ENCODE assay signal across 8 mouse cellular contexts in the genomic region with DNA sequence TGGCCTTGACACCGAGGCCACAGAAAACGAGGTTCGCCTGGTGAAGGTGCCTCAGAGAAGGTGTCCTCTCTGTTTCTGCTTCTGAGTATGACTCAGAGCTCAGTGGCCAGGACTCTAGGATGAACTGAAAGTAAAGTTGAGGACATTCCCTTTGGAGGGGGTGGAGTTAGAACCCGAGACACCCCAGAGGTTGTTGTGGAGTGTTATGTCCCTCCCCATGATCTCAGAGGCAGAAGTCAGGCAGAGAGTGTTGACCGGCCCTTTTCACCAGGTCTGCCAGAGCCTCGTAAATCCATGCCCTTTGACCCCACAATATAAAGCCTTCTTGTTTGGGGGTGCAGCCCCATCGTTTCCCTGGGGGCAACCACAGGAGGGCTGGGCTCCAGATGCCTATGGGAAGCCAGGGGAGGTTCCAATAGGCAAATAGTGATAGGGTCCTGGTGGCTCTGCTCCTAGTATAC. TPM values are rescaled to one million over a fixed set of nuclear protein-coding genes. Genes with fewer than 3 reads are reported as not detected.
DNase-seq lines count a peak whose midpoint lies in the region; ATAC-seq and TF ChIP-seq lines count a peak whose summit lies in the region.

No protein-coding gene starts in this region.

- no peak for TF ChIP-seq CTCF in gastrocnemius, adult 2 months (IDR thresholded peaks at IDR 0.05)

- H3K9ac ChIP-seq in hindbrain, embryonic 14.5 days, result 0 out of 2 replicates have a peak overlapping the region, but pooled peaks have one; percentile 31
- H3K9ac ChIP-seq in midbrain, embryonic 12.5 days (replicated peaks), result no peak overlapping the region; the same call in 1 of the 2 replicates

- no peaks in the 10 kb centered on the region for H3K9me3 ChIP-seq in hindbrain, embryonic 14.5 days (ENCODE audit: control insufficient read depth, low read length)
- H3K9me3 ChIP-seq in midbrain, embryonic 12.5 days, result no peaks in the 10 kb centered on the region

- DNase-seq in gastrocnemius, adult 2 months, result no peak
- DNase-seq in gastrocnemius, postnatal 36 days, result no peak
- peak; percentile 45 for DNase-seq in MN1 (ENCODE audit: low spot score)
- no peak for DNase-seq in hindbrain, embryonic 14.5 days (ENCODE audit: low spot score)
- DNase-seq in frontal cortex, postnatal 10 days (ENCODE audit: low spot score in 2 of 2), result no peak
- DNase-seq in layer of hippocampus, postnatal 14 days (ENCODE audit: low spot score in 2 of 2), result no peak
- no peak for DNase-seq in layer of hippocampus, adult 8-10 months (ENCODE audit: low spot score in 2 of 2)

- peak overlapping the region; percentile 53; the same call in 1 of the 2 replicates for H3K27ac ChIP-seq in gastrocnemius, adult 2 months
- H3K27ac ChIP-seq in hindbrain, embryonic 14.5 days, result peak overlapping the region; percentile 47
- H3K27ac ChIP-seq in midbrain, embryonic 12.5 days (replicated peaks), result peak overlapping the region; percentile 74

- no peak for ATAC-seq in hindbrain, embryonic 14.5 days (ENCODE audit: low FRiP score)
- ATAC-seq in midbrain, embryonic 12.5 days (ENCODE audit: low FRiP score, low read depth), result no peak

- H3K4me2 ChIP-seq in hindbrain, embryonic 14.5 days (replicated peaks), result peak overlapping the region; percentile 30
- peak overlapping the region; percentile 14 for H3K4me2 ChIP-seq in midbrain, embryonic 12.5 days (replicated peaks)

- H3K4me3 ChIP-seq in gastrocnemius, adult 2 months, result no peak overlapping the region
- no peak overlapping the region for H3K4me3 ChIP-seq in hindbrain, embryonic 14.5 days (replicated peaks; ENCODE audit: low read length)
- no peak overlapping the region for H3K4me3 ChIP-seq in midbrain, embryonic 12.5 days

- no peaks in the 10 kb centered on the region for H3K27me3 ChIP-seq in hindbrain, embryonic 14.5 days (ENCODE audit: control insufficient read depth, insufficient read depth, low read length)
- H3K27me3 ChIP-seq in midbrain, embryonic 12.5 days, result peaks cover 33% of the 10 kb centered on the region; the same call in 1 of the 2 replicates

- H3K36me3 ChIP-seq in hindbrain, embryonic 14.5 days (replicated peaks; ENCODE audit: control insufficient read depth, insufficient read depth), result no peaks in the 10 kb centered on the region
- no peaks in the 10 kb centered on the region for H3K36me3 ChIP-seq in midbrain, embryonic 12.5 days

- intact Hi-C loops in gastrocnemius, adult 2 months (cut with DNase I), result no loop called here
- intact Hi-C loops in gastrocnemius, postnatal 36 days (cut with DNase I), result no loop called here

- 29% methylated on average over 7 of the region's 7 CpGs for WGBS in hindbrain, embryonic 14.5 days
- WGBS in midbrain, embryonic 12.5 days, result 21% methylated on average over 7 of the region's 7 CpGs

- H3K4me1 ChIP-seq in hindbrain, embryonic 14.5 days (replicated peaks; ENCODE audit: control insufficient read depth, insufficient read depth, low read length), result peaks cover 83% of the 10 kb centered on the region
- H3K4me1 ChIP-seq in midbrain, embryonic 12.5 days, result peaks cover 91% of the 10 kb centered on the region

RNA-seq across cellular contexts. Expression of a gene that starts 5.9 kb away (rescaled TPM):
- total RNA-seq in gastrocnemius, adult 2 months (2021), result under 1 TPM; 0.46 to 0.47 TPM
- total RNA-seq in gastrocnemius, postnatal 36 days (2021), result 1 to 10 TPM in 1 of 2 experiments, under 1 TPM in 1; 0.62 to 1.1 TPM
- polyA plus RNA-seq in hindbrain, embryonic 14.5 days (2014; fragmentation: Nextera tagmentation; extraction: Ambion mirVana), result 49.4 and 51.7 TPM in 2 replicates
- polyA plus RNA-seq in midbrain, embryonic 12.5 days (2016; fragmentation: Nextera tagmentation; extraction: Ambion mirVana), result 30.8 and 34.2 TPM in 2 replicates
- total RNA-seq in layer of hippocampus, postnatal 14 days (2021), result 100 to 1,000 TPM in 1 of 2 experiments, 10 to 100 TPM in 1; 98.6 to 105 TPM
- total RNA-seq in layer of hippocampus, adult 8-10 months (2022), result 10 to 100 TPM; 42.0 to 44.3 (median 42.9) TPM

Comparison
In these comparisons a context has a peak if more than half of its experiments do, and no peak if none do; other contexts are left out.
1. RNA of a gene that starts 5.9 kb away (total RNA-seq): 98.6 to 105 TPM in layer of hippocampus, postnatal 14 days and 42.0 to 44.3 TPM in layer of hippocampus, adult 8-10 months; 0.62 to 1.1 TPM in gastrocnemius, postnatal 36 days and 0.46 to 0.47 TPM in gastrocnemius, adult 2 months; every median in the first group is over 10 times any median in the second.
2. Peak in every context shown above with its lines, with median percentiles within 50 percentile points of each other: H3K27ac ChIP-seq.